Mouse (Mus musculus) intestine, postnatal 0 days (tissue): Measurements from ENCODE around the gene Myo1a. TPM values are rescaled to one million over a fixed set of nuclear protein-coding genes. Genes with fewer than 3 reads are reported as not detected.
A peak's percentile ranks its signal among the peaks of the same experiment; 100 is the strongest.
"Not testable (repeated sequence)": the region's sequence is repeated elsewhere in the genome, so short reads cannot be mapped to it uniquely, and the experiment has no call there.

Experiments used
- ATAC-seq: fragments of 200-750 bp; cut with Nextera tagmentation; 2 replicates; pipeline ENCODE4 v1.8.0; 2017; ENCODE audit warnings: mild to moderate bottlenecking, moderate TSS enrichment, moderate library complexity
- H3K27ac ChIP-seq: fragments of 300-500 bp; sonication (generic); 2 replicates; pipeline ENCODE4 v1.5.1; 2014; ENCODE audit warnings: mild to moderate bottlenecking, low read depth, low read length, moderate library complexity
- H3K27me3 ChIP-seq: fragments of 300-500 bp; sonication (generic); replicated peaks from 2 replicates; pipeline ENCODE4 v1.6.1; 2014; ENCODE audit warnings: low read length, mixed read lengths; ENCODE audit not compliant: control insufficient read depth, insufficient read depth
- H3K36me3 ChIP-seq: fragments of 300-500 bp; sonication (generic); 2 replicates; pipeline ENCODE4 v1.6.1; 2014; ENCODE audit warnings: mild to moderate bottlenecking, moderate library complexity; ENCODE audit not compliant: control insufficient read depth, insufficient read depth
- H3K4me1 ChIP-seq: fragments of 300-500 bp; sonication (generic); replicated peaks from 2 replicates; pipeline ENCODE4 v1.6.1; 2014; ENCODE audit warnings: antibody characterized with exemption, low read length, mixed read lengths; ENCODE audit not compliant: control insufficient read depth, insufficient read depth
- H3K4me2 ChIP-seq: fragments of 300-500 bp; sonication (generic); replicated peaks from 2 replicates; pipeline ENCODE4 v1.6.1; 2014; ENCODE audit warnings: low read depth, mild to moderate bottlenecking, moderate library complexity
- H3K4me3 ChIP-seq: fragments of 300-500 bp; sonication (generic); 2 replicates; pipeline ENCODE4 v1.5.1; 2014; ENCODE audit warnings: low read depth, low read length
- H3K9ac ChIP-seq: fragments of 300-500 bp; sonication (generic); 2 replicates; pipeline ENCODE4 v1.6.1; 2014; ENCODE audit warnings: mild to moderate bottlenecking, low read depth, low read length
- H3K9me3 ChIP-seq: fragments of 300-500 bp; sonication (generic); 2 replicates; pipeline ENCODE4 v1.6.1; 2016; ENCODE audit warnings: mixed run types; ENCODE audit not compliant: control insufficient read depth
- CTCF ChIP-seq: sonication (generic); IDR thresholded peaks from 2 replicates; pipeline ENCODE4 v1.5.1; 2016; ENCODE audit warnings: low read depth, mild to moderate bottlenecking, control low read depth, antibody characterized with exemption, moderate library complexity
- WGBS: fragments of 180-500 bp; shearing (Covaris S2); extraction: QIAGEN DNeasy Blood & Tissue Kit; methylation state at CpG from one replicate; pipeline ENCODE4 v1.1.7; 2014; 5-methylcytosine and 5-hydroxymethylcytosine counted together
- polyA plus RNA-seq: library from polyadenylated mRNA; unstranded; fragments of >200 nt; fragmentation: Nextera tagmentation; extraction: Ambion mirVana; gene quantifications from 2 replicates; pipeline ENCODE4 v1.2.1, GENCODE M21; 2015

Gene Myo1a
- 73.8 and 80.3 TPM in 2 replicates for polyA plus RNA-seq

DNA sequence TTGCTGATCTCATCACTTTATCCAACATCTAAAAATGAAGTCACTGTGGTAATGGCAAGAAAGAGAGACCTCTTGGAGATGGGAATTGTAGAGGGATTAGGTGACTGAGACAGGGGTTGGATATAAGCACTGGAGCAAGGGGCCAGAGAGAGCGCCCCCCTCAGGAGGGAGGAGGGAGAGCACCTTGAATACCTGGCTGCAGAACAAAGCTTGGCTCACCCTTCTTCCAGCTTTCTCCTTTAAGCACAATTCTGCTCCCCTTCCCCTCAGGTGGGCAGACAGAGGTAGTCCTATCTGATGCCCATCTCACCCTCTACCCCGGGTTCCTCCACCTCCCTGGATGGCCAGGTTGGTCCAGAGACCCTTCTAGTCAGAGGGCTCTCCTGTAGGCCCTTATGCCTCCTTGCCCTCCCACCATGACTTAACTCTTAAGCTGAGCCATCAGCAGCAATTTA lies at the start of gene Myo1a:
TSS of gene Myo1a (plus strand) at position 405 of the 455 bp plus-strand sequence.
- H3K4me2 ChIP-seq, result peak within 1 kb of the TSS; percentile 62
- TF ChIP-seq CTCF, result peak; percentile 63
- ATAC-seq, result no peak
- 60% methylated on average over 2 of the region's 2 CpGs for WGBS
- H3K27ac ChIP-seq, result peak within 1 kb of the TSS; percentile 70
- H3K9ac ChIP-seq, result 0 out of 2 replicates have a peak within 1 kb of the TSS, but pooled peaks have one; percentile 40
- peaks cover 5% of the 10 kb centered on the region; the same call in 1 of the 2 replicates for H3K4me1 ChIP-seq
- peaks cover 24% of the 10 kb centered on the region for H3K36me3 ChIP-seq
- no peaks in the 10 kb centered on the region for H3K9me3 ChIP-seq
- H3K4me3 ChIP-seq, result peak within 1 kb of the TSS; percentile 37
- H3K27me3 ChIP-seq, result no peaks in the 10 kb centered on the region

DNA sequence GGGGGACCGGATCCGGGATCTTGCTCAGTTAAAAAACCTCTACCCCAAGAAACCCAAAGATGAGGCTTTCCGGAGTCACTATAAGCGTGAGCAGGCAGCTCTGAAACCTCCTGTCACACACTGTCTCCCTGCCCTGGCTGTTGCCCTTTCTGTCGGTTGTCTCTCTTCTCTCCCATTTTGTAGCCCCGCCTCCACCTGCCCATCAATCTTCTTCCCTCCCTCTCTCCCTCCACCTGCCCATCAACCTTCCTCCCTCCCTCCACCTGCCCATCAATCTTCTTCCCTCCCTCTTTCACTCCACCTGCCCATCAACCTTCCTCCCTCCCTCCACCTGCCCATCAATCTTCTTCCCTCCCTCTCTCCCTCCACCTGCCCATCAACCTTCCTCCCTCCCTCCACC lies 47.4 kb upstream of the Myo1a start:
- H3K36me3 ChIP-seq, result peaks cover 60% of the 10 kb centered on the region
- H3K27ac ChIP-seq, H3K4me1 ChIP-seq, H3K27me3 ChIP-seq, H3K4me2 ChIP-seq, H3K9me3 ChIP-seq, H3K4me3 ChIP-seq, ATAC-seq, H3K9ac ChIP-seq: not testable (repeated sequence)
- 53% methylated on average over 6 of the region's 6 CpGs for WGBS

DNA sequence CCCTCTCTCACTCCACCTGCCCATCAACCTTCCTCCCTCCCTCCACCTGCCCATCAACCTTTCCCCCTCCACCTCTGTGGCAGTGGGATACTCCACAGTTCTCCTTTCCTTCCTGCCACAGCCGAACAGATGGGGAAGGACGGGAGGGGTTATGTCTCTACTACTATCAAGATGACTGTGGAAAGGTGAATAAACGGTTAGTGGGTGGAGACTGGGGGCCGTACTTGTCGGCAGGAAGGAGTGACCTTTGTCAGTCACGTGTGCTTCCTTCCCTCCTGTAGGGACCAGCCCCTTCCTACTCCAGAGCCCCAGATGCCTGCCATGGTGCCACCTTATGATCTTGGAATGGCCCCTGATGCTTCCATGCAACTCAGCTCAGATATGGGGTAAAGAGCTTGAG lies 46.9 kb upstream of the Myo1a start:
- peak; percentile 68 for ATAC-seq
- 12% methylated on average over 6 of the region's 6 CpGs for WGBS
- no peaks in the 10 kb centered on the region for H3K9me3 ChIP-seq
- peaks cover 56% of the 10 kb centered on the region for H3K36me3 ChIP-seq
- no peak overlapping the region for H3K27ac ChIP-seq
- H3K4me2 ChIP-seq, result peak overlapping the region; percentile 56
- H3K4me3 ChIP-seq, result peak overlapping the region; percentile 18; the same call in 1 of the 2 replicates
- no peak for TF ChIP-seq CTCF
- H3K4me1 ChIP-seq, result no peaks in the 10 kb centered on the region; the same call in 1 of the 2 replicates
- H3K9ac ChIP-seq, result no peak overlapping the region
- H3K27me3 ChIP-seq, result no peaks in the 10 kb centered on the region

DNA sequence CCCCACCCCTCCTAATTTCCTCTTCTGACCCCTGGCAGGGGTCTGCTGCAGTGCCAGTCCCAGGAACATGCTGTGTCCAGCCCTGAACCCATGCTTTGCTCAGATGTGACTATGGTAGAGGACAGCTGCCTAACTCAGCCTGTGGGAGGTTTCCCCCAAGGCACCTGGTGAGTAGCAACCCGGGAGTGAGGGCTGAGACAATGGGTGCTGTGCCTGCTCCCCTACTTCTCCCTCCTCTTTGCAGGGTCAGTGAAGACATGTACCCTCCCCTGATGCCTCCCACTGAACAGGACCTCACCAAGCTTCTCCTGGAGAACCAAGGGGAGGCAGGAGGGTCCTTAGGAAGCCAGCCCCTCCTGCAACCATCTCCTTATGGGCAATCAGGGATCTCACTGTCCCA lies 45.4 kb upstream of the Myo1a start:
- Histone ChIP-seq H3K9ac (no peak overlapping the region), H3K4me2 (no peak overlapping the region), H3K4me1 (no peaks in the 10 kb centered on the region; the same call in 1 of the 2 replicates), H3K36me3 (peaks cover 41% of the 10 kb centered on the region), H3K27ac (no peak overlapping the region), H3K9me3 (no peaks in the 10 kb centered on the region), H3K4me3 (no peak overlapping the region), H3K27me3 (no peaks in the 10 kb centered on the region)
- 38% methylated on average over 1 of the region's 1 CpGs for WGBS
- no peak for ATAC-seq
- no peak for TF ChIP-seq CTCF

DNA sequence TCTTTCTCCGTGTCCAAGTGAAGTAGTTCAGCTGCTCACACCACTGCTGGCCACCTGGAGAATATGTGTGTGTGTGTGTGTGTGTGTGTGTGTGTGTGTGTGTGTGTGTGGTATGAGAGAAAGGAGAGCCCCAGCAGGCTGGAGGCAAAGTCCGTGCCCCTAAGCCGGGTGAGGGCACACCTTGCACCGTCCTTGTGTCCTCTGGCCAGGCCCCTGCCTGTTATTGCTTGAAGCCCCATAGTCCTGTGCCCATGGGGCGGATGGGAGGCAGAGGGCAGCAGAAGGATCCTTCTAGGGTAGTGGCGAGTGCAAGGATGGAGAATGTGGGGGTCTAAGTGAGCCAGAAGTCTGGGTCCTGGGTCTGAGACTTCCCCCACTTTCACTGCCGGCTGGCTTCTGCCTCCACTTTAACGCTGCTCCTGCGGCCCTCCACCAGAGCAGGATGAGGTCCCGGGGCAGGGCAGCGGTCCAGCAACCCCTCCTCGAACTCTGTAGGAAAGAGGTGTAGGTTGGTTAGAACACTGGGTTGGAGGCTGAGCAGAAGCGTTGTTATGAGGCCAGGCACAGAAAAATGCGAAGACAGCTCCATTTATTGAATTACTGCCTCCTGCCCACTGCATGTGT lies 43.6 kb upstream of the Myo1a start:
- ATAC-seq, result peak; percentile 12; the same call in 1 of the 2 replicates
- Histone ChIP-seq H3K4me3 (peak overlapping the region; percentile 28), H3K27ac (peak overlapping the region; percentile 62), H3K9me3 (no peaks in the 10 kb centered on the region), H3K27me3 (no peaks in the 10 kb centered on the region; the same call in 1 of the 2 replicates), H3K4me1 (no peaks in the 10 kb centered on the region; the same call in 1 of the 2 replicates), H3K9ac (0 out of 2 replicates have a peak overlapping the region, but pooled peaks have one; percentile 27), H3K4me2 (peak overlapping the region; percentile 70), H3K36me3 (peaks cover 27% of the 10 kb centered on the region)
- WGBS, result 22% methylated on average over 14 of the region's 14 CpGs
- TF ChIP-seq CTCF, result no peak

DNA sequence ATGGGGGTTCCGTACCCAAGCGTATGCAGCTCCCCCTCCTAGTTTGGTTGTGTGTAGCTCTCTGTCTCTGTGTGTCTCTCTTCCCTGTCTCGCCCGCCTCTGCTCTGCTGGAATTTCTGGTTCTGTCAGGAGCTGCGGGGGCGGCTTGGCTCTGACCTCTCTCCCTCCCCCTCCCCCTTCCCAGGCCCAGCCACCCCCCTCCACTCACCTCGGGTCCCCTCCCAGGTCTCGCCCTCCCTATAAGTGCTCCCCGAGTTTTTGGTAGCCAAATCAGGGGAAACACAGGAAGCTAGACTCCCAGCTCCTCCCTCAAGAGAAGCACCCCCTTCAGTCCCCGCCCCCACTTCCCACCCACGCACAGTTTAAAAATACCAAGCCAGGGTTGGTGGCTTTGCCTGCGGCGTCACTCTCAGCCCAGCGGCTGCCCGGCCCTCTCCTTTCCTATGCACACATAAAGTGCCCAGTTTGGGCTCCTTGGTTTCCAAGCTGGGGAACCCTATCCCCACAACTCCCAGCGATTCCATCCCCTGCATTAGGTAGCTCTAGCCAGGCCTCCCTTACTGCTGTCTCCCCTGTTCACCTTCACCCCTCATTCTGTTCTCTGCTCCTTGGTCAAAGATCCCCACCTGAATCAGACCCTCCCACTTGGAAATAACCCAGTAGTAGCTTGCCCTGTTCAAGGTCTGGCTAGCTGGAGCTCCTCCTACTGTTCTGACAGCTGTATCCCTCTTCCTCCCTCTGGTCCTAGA lies 42.9 kb upstream of the Myo1a start:
- peak overlapping the region; percentile 62 for H3K27ac ChIP-seq
- TF ChIP-seq CTCF, result no peak
- H3K4me2 ChIP-seq, result peak overlapping the region; percentile 70
- H3K4me3 ChIP-seq, result peak overlapping the region; percentile 28
- H3K4me1 ChIP-seq, result no peaks in the 10 kb centered on the region; the same call in 1 of the 2 replicates
- peak overlapping the region; percentile 27; the same call in 1 of the 2 replicates for H3K9ac ChIP-seq
- WGBS, result 5% methylated on average over 16 of the region's 16 CpGs
- H3K27me3 ChIP-seq, result no peaks in the 10 kb centered on the region; the same call in 1 of the 2 replicates
- H3K9me3 ChIP-seq, result no peaks in the 10 kb centered on the region
- peaks cover 22% of the 10 kb centered on the region for H3K36me3 ChIP-seq
- peak; percentile 16; the same call in 1 of the 2 replicates for ATAC-seq
